Mouse (Mus musculus) G1E-ER4 (cell line): ENCODE measurements around the gene Samd8. TPM values are rescaled to one million over a fixed set of nuclear protein-coding genes. Genes with fewer than 3 reads are reported as not detected.

ENCODE experiments used
- GATA1 ChIP-seq: IDR thresholded peaks from one replicate; pipeline ENCODE4 v1.8.0; 2012; ENCODE audit warnings: low read length, inconsistent platforms
- polyA plus RNA-seq: library from polyadenylated mRNA; stranded (reverse); fragments of >175 nt; gene quantifications from 2 replicates; pipeline ENCODE4 v1.2.3, GENCODE M21; 2012

Samd8 gene
- polyA plus RNA-seq, 1 experiment = 18.8 TPM

- TF ChIP-seq GATA1 = no peak
These were observed 58.0 kb downstream of the Samd8 start for GRCm38 (mm10) chr14:21808208-21808922.

- no peak for TF ChIP-seq GATA1
These were observed 59.1 kb downstream of the Samd8 start for GRCm38 (mm10) chr14:21809418-21809817.

DNA sequence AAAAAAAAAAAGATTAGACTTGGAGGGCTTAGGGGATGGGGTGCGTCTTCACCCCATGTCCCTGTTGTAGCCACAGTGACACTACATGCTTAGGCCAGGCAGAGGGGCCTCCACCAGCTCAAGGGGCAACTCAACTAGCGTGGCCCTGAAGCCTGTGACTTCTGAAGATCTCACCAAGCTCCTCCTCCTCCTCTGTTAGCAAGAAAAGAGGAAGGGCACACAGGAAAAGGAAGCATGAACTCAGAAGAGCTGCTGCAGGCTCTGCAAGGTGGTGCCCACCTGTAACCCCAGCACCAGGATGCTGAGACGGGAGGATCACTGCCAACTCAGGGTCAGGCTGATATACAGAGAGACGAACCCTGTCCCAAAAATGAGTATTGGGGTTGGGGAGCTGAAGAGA is 61.0 kb downstream of the Samd8 start:
- TF ChIP-seq GATA1 = no peak

- TF ChIP-seq GATA1 = no peak
These were observed 61.5 kb downstream of the Samd8 start for GRCm38 (mm10) chr14:21811744-21812393.

- TF ChIP-seq GATA1 = no peak
These were observed 62.3 kb downstream of the Samd8 start for GRCm38 (mm10) chr14:21812590-21813162.

DNA sequence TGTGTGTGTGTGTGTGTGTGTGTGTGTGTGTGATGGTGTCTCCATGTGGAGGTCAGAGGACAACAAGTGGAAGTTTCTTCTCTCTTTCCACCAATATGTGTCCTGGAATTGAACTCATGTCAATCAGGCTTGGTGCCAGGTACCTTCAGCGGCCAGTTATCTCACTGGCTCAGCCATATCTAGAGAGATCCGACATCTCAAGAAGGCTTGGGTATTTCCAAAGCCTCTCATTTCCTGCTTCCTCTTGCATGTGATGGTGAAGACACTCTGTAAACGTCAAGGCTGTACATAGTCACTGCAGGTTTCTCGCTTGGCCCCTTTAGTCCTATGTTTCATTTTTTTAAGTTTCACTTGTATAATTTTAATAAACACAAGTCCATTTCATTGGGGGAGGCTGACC is 62.9 kb downstream of the Samd8 start:
- TF ChIP-seq GATA1 = no peak

GRCm38 (mm10) chr14:21813847-21814246 is 63.5 kb downstream of the Samd8 start:
- TF ChIP-seq GATA1 = no peak

DNA sequence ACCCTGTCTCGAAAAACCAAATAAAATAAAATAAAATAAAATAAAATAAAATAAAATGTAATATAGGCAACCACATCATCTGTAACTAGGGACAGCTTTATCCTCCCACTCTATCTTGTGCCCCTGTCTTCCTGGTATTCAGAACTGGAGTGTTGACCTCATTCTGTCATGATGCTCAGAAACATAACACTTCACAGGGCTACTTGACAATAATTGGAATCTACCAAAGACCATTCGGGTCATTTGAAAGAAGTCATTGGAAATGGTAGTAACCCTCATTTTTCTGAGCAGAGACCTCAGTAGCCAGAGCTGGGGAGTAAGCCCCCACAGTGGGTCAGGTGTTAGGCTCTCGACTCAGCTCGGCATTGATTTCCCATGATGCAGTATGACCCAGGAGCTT is 64.3 kb downstream of the Samd8 start:
- TF ChIP-seq GATA1 = no peak

DNA sequence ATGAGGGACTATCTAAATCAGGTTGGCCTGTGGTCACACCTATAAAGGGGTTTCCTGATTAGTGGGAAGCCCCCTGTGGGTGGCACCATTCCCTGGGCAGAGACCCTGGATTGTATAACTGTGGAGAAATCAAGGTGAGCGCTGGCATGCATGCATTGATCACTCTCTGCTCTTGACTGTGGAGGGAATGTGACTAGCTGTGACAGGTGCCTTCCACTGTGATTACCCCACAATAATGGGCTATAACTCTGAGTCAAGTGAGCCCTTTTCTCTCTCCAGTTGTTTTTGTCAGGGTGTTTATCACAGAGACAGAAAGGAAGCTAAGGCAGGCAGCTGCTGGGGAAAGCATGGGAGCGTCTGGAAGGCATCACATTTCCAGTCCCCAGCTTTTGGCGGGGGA is 65.9 kb downstream of the Samd8 start:
- TF ChIP-seq GATA1 = no peak

DNA sequence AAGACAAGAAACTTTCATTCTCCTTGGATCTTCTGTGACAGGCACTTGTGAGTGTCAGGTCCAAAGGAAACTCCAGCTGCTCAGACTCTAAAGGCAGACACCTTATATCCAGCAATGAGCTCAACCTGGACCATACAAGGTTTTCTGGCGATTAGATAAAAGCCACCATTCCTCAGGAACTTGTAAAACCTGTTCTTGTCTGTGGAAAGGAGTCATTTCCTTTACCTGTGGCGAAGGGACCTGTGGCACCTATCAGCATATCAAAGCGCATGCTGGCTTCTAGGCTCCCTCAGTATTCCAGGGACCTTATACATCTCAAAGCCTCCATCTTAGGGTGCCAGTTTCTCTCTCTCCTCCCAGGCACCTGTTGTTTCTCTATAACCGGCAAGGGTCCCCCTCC is 67.1 kb downstream of the Samd8 start:
- no peak for TF ChIP-seq GATA1

DNA sequence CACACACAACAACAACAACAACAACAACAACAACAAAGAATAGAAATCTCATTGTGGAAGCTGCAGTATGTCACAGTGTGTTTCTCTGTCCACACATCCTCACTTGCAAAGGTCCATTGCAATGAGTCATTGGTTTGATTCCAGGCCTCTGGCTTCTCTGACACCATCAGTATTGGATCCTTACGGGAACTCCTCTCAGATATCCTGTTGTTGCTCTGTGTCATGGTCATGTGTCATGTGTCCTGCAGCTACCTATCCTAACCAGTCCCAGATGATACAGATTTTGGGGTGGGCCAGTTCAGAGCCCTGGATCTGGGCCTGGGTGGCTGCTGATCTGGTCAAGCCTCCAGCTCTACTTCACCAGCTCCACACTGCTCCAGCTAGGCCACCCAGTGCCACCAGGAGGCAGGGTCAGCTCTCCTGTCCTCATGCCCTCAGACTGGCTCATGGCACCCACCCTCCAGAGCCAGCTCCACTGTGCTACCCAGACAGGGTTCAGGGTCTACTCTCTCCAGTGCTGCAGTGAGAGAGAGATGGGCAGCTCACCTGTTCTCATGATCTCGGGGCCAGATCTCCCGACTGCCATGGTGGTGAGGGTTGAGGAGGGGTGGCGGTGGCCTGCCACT is 70.7 kb downstream of the Samd8 start:
- no peak for TF ChIP-seq GATA1

- no peak for TF ChIP-seq GATA1
These were observed 72.0 kb downstream of the Samd8 start for GRCm38 (mm10) chr14:21822307-21822706.

- TF ChIP-seq GATA1 = no peak
These were observed 72.6 kb downstream of the Samd8 start for GRCm38 (mm10) chr14:21822795-21823374.

GRCm38 (mm10) chr14:21823897-21824296 is 73.6 kb downstream of the Samd8 start:
- no peak for TF ChIP-seq GATA1

- TF ChIP-seq GATA1 = no peak
These were observed 74.6 kb downstream of the Samd8 start, which contains the start of gene Vdac2 for GRCm38 (mm10) chr14:21824938-21825337. TSS of gene Vdac2 (plus strand) at chr14:21825238.
